Mouse (Mus musculus) layer of hippocampus, adult 6 months (tissue): Measurements from ENCODE around the gene Eml4. TPM values are rescaled to one million over a fixed set of nuclear protein-coding genes. Genes with fewer than 3 reads are reported as not detected.

ENCODE experiments used
- long read RNA-seq, 2 experiments: library from polyadenylated mRNA; unstranded; transcript quantifications; one replicate each; pipeline ENCODE4 v2.0.0; 2019 to 2020
- polyA plus RNA-seq: library from polyadenylated mRNA; unstranded; fragments of <200 nt; fragmentation: Nextera tagmentation; gene quantifications from 2 replicates; pipeline ENCODE4 v1.2.3, GENCODE M21; 2021

The Eml4 gene
- 2.7 and 2.9 TPM in 2 replicates for polyA plus RNA-seq
- long read RNA-seq, experiment 1, full-length matches to known transcripts: 1 of 13 reads
- long read RNA-seq, experiment 1, partial matches to known transcripts: 9 of 13 reads
- long read RNA-seq, experiment 1, other reads (novel, unspliced or antisense): 3 of 13 reads
- long read RNA-seq, experiment 2, full-length matches to known transcripts: 17 of 51 reads
- long read RNA-seq, experiment 2, partial matches to known transcripts: 7 of 51 reads
- long read RNA-seq, experiment 2, other reads (novel, unspliced or antisense): 27 of 51 reads

GRCm38 (mm10) chr17:83350379-83351091 is at the start of gene Eml4:
Gene Eml4, plus strand, starts transcription at chr17:83350931.

GRCm38 (mm10) chr17:83517280-83518015 is 166.7 kb downstream of the Eml4 start, which contains the start of gene Cox7a2l:
Gene Cox7a2l, minus strand, starts transcription at chr17:83517330.

Other genes starting within 250 kb of the Eml4 start
- 0.95 and 0.99 TPM in 2 replicates for gene Pkdcc, start 135.6 kb upstream of the Eml4 start, polyA plus RNA-seq
- 487 and 491 TPM in 2 replicates for gene Cox7a2l, start 166.4 kb downstream of the Eml4 start, polyA plus RNA-seq